Mouse (Mus musculus) CH12.LX (cell line): ENCODE measurements around the gene 1700037H04Rik.

Experiments
- CTCF ChIP-seq, 2 experiments: IDR thresholded peaks in 1 of 2; conservative IDR thresholded peaks in 1 of 2; 2 replicates each; pipeline ENCODE4 v1.5.1; 2011 to 2012; ENCODE audit warnings: low read depth in 2 of 2, low read length in 2 of 2, improper control_type of control experiment in 1 of 2, inconsistent platforms in 1 of 2, mild to moderate bottlenecking in 1 of 2, moderate library complexity in 1 of 2
- E2F4 ChIP-seq: IDR thresholded peaks from 2 replicates; pipeline ENCODE4 v1.6.1; 2011; ENCODE audit warnings: low read depth, low read length, improper control_type of control experiment; ENCODE audit not compliant: insufficient replicate concordance
- GABPA ChIP-seq: IDR thresholded peaks from 2 replicates; pipeline ENCODE4 v1.6.1; 2012; ENCODE audit warnings: low read depth, low read length, improper control_type of control experiment, inconsistent platforms; ENCODE audit not compliant: insufficient replicate concordance
- KAT2A ChIP-seq: IDR thresholded peaks from 2 replicates; pipeline ENCODE4 v1.6.1; 2012; ENCODE audit warnings: low read length, improper control_type of control experiment, inconsistent platforms; ENCODE audit not compliant: insufficient replicate concordance
- NELFE ChIP-seq: IDR thresholded peaks from 2 replicates; pipeline ENCODE4 v1.6.1; 2011; ENCODE audit warnings: low read depth, low read length, improper control_type of control experiment
- POLR2A ChIP-seq: IDR thresholded peaks from 2 replicates; pipeline ENCODE4 v1.6.1; 2011; ENCODE audit warnings: low read depth, mild to moderate bottlenecking, improper control_type of control experiment, low read length
- RCOR1 ChIP-seq: conservative IDR thresholded peaks from 2 replicates; pipeline ENCODE4 v1.6.1; 2012; ENCODE audit warnings: low read depth, mild to moderate bottlenecking, inconsistent platforms, low read length, improper control_type of control experiment
- SMC3 ChIP-seq: IDR thresholded peaks from 2 replicates; pipeline ENCODE4 v1.6.1; 2011; ENCODE audit warnings: low read depth, low read length, improper control_type of control experiment
- USF2 ChIP-seq: conservative IDR thresholded peaks from 2 replicates; pipeline ENCODE4 v1.6.1; 2011; ENCODE audit warnings: low read depth, low read length, improper control_type of control experiment
- ZC3H11A ChIP-seq: IDR thresholded peaks from 2 replicates; pipeline ENCODE4 v1.6.1; 2012; ENCODE audit warnings: low read depth, mild to moderate bottlenecking, inconsistent platforms, low read length, improper control_type of control experiment
- ZKSCAN1 ChIP-seq: IDR thresholded peaks from 2 replicates; pipeline ENCODE4 v1.6.1; 2012; ENCODE audit warnings: low read depth, inconsistent platforms, low read length, improper control_type of control experiment, borderline replicate concordance

DNA sequence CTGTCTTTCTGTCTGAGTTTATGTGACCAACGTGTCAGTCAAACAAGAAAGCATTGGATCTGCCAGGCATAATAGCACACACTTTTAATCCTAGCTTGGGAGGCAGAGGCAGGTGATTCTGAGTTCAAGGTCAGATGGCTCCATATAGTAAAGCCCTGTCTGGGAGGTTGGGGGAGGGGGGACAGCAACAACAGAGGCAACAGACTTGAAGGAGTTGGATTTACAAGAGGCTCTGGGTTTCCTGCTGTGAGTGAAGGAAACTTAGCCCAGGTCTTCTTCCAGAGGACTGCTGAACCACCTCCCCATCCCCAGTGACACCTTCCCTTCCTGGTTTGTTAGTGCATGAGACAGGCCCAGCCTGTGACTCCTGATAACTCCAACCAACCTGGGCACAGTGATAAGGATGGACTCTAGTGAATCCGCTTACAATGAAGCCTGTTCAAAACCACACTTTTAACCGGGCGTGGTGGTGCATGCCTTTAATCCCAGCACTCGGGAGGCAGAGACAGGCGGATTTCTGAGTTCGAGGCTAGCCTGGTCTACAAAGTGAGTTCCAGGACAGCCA lies 7.6 kb downstream of the 1700037H04Rik start:
- no peak for TF ChIP-seq GABPA
- TF ChIP-seq USF2: no peak
- no peak for TF ChIP-seq SMC3
- no peak for TF ChIP-seq KAT2A
- no peak for TF ChIP-seq E2F4
- TF ChIP-seq ZC3H11A: no peak
- no peak for TF ChIP-seq ZKSCAN1
- no peak for TF ChIP-seq NELFE
- TF ChIP-seq POLR2A: no peak
- no peak for TF ChIP-seq CTCF (conservative IDR thresholded peaks at IDR 0.05 in 1 of 2, IDR thresholded peaks at IDR 0.05 in 1 of 2; ENCODE audit: low read depth in 2 of 2, low read length in 2 of 2)
- TF ChIP-seq RCOR1: no peak
